Mouse (Mus musculus): ENCODE data around the gene Hmcn2. TPM values are rescaled to one million over a fixed set of nuclear protein-coding genes. Genes with fewer than 3 reads are reported as not detected.

Hmcn2 gene
- polyA plus RNA-seq, 1 experiment from 2014 or later: 0.73 TPM

- no peak for ATAC-seq (ENCODE audit: insufficient number of reproducible peaks, insufficient read depth, low FRiP score, low read depth)
- 85% methylated on average over 12 of the region's 12 CpGs for WGBS
- H3K9ac ChIP-seq (ENCODE audit: low read length): no peak overlapping the region
- H3K4me1 ChIP-seq (ENCODE audit: control insufficient read depth in 2 of 2, insufficient read depth in 2 of 2, low read length in 2 of 2): no peaks in the 10 kb centered on the region
- H3K27me3 ChIP-seq (ENCODE audit: control insufficient read depth, insufficient read depth, low read length): peaks cover 8% of the 10 kb centered on the region
- no peaks in the 10 kb centered on the region for H3K36me3 ChIP-seq (ENCODE audit: control insufficient read depth, insufficient read depth, low read length)
- no peak overlapping the region for H3K27ac ChIP-seq (replicated peaks in 1 of 2; ENCODE audit: control insufficient read depth in 1 of 2, insufficient read depth in 1 of 2, low read depth in 2 of 2, low read length in 2 of 2)
- no peak overlapping the region for H3K4me3 ChIP-seq (ENCODE audit: control insufficient read depth in 1 of 2, insufficient read depth in 1 of 2, low read depth in 1 of 2, low read length in 2 of 2)
- no peaks in the 10 kb centered on the region for H3K9me3 ChIP-seq (ENCODE audit: control insufficient read depth, low read length)
- no peak overlapping the region for H3K4me2 ChIP-seq (ENCODE audit: low read length)
These were observed 163.3 kb downstream of the Hmcn2 start for GRCm38 (mm10) chr2:31477234-31478161.

- ATAC-seq (ENCODE audit: insufficient number of reproducible peaks, insufficient read depth, low FRiP score, low read depth): peak; percentile 51; the same call in 1 of the 2 replicates
These were observed 168.8 kb downstream of the Hmcn2 start for GRCm38 (mm10) chr2:31482914-31483575.

GRCm38 (mm10) chr2:31484187-31484586 lies 170.0 kb downstream of the Hmcn2 start:
- 33% methylated on average over 5 of the region's 5 CpGs for WGBS
- H3K27me3 ChIP-seq (ENCODE audit: control insufficient read depth, insufficient read depth, low read length): peaks cover 11% of the 10 kb centered on the region
- ATAC-seq (ENCODE audit: insufficient number of reproducible peaks, insufficient read depth, low FRiP score, low read depth): no peak

More at GRCm38 (mm10) chr2:31482914-31483575, 168.8 kb downstream of the Hmcn2 start:
- Histone ChIP-seq H3K36me3 (ENCODE audit: control insufficient read depth, insufficient read depth, low read length) (no peaks in the 10 kb centered on the region), H3K9ac (ENCODE audit: low read length) (no peak overlapping the region), H3K27ac (replicated peaks in 1 of 2; ENCODE audit: control insufficient read depth in 1 of 2, insufficient read depth in 1 of 2, low read depth in 2 of 2, low read length in 2 of 2) (no peak overlapping the region), H3K4me3 (ENCODE audit: control insufficient read depth in 1 of 2, insufficient read depth in 1 of 2, low read depth in 1 of 2, low read length in 2 of 2) (no peak overlapping the region), H3K9me3 (ENCODE audit: control insufficient read depth, low read length) (no peaks in the 10 kb centered on the region), H3K27me3 (ENCODE audit: control insufficient read depth, insufficient read depth, low read length) (peaks cover 11% of the 10 kb centered on the region), H3K4me2 (ENCODE audit: low read length) (no peak overlapping the region), H3K4me1 (ENCODE audit: control insufficient read depth in 2 of 2, insufficient read depth in 2 of 2, low read length in 2 of 2) (no peaks in the 10 kb centered on the region)
- WGBS: 27% methylated on average over 8 of the region's 8 CpGs

GRCm38 (mm10) chr2:31489166-31489565 lies 175.0 kb downstream of the Hmcn2 start:
- Histone ChIP-seq H3K4me1 (ENCODE audit: control insufficient read depth in 2 of 2, insufficient read depth in 2 of 2, low read length in 2 of 2) (no peaks in the 10 kb centered on the region), H3K9me3 (ENCODE audit: control insufficient read depth, low read length) (no peaks in the 10 kb centered on the region), H3K36me3 (ENCODE audit: control insufficient read depth, insufficient read depth, low read length) (no peaks in the 10 kb centered on the region), H3K4me3 (ENCODE audit: control insufficient read depth in 1 of 2, insufficient read depth in 1 of 2, low read depth in 1 of 2, low read length in 2 of 2) (no peak overlapping the region), H3K27me3 (ENCODE audit: control insufficient read depth, insufficient read depth, low read length) (no peaks in the 10 kb centered on the region; the same call in 1 of the 2 replicates), H3K9ac (ENCODE audit: low read length) (no peak overlapping the region), H3K27ac (replicated peaks in 1 of 2; ENCODE audit: control insufficient read depth in 1 of 2, insufficient read depth in 1 of 2, low read depth in 2 of 2, low read length in 2 of 2) (no peak overlapping the region), H3K4me2 (ENCODE audit: low read length) (no peak overlapping the region)
- no peak for ATAC-seq (ENCODE audit: insufficient number of reproducible peaks, insufficient read depth, low FRiP score, low read depth)
- WGBS: 55% methylated on average over 12 of the region's 12 CpGs

More at GRCm38 (mm10) chr2:31484187-31484586, 170.0 kb downstream of the Hmcn2 start:
- H3K9me3 ChIP-seq (ENCODE audit: control insufficient read depth, low read length): no peaks in the 10 kb centered on the region
- H3K4me2 ChIP-seq (ENCODE audit: low read length): no peak overlapping the region
- H3K27ac ChIP-seq (replicated peaks in 1 of 2; ENCODE audit: control insufficient read depth in 1 of 2, insufficient read depth in 1 of 2, low read depth in 2 of 2, low read length in 2 of 2): no peak overlapping the region
- no peak overlapping the region for H3K4me3 ChIP-seq (ENCODE audit: control insufficient read depth in 1 of 2, insufficient read depth in 1 of 2, low read depth in 1 of 2, low read length in 2 of 2)
- no peaks in the 10 kb centered on the region for H3K36me3 ChIP-seq (ENCODE audit: control insufficient read depth, insufficient read depth, low read length)
- H3K9ac ChIP-seq (ENCODE audit: low read length): no peak overlapping the region
- no peaks in the 10 kb centered on the region for H3K4me1 ChIP-seq (ENCODE audit: control insufficient read depth in 2 of 2, insufficient read depth in 2 of 2, low read length in 2 of 2)

GRCm38 (mm10) chr2:31490556-31490955 lies 176.3 kb downstream of the Hmcn2 start:
- no peak overlapping the region for H3K9ac ChIP-seq (ENCODE audit: low read length)
- no peak overlapping the region for H3K27ac ChIP-seq (replicated peaks in 1 of 2; ENCODE audit: control insufficient read depth in 1 of 2, insufficient read depth in 1 of 2, low read depth in 2 of 2, low read length in 2 of 2)
- H3K9me3 ChIP-seq (ENCODE audit: control insufficient read depth, low read length): no peaks in the 10 kb centered on the region
- no peak for ATAC-seq (ENCODE audit: insufficient number of reproducible peaks, insufficient read depth, low FRiP score, low read depth)
- H3K4me2 ChIP-seq (ENCODE audit: low read length): no peak overlapping the region
- peaks cover 5% of the 10 kb centered on the region; the same call in 1 of the 2 replicates for H3K27me3 ChIP-seq (ENCODE audit: control insufficient read depth, insufficient read depth, low read length)
- H3K4me1 ChIP-seq (ENCODE audit: control insufficient read depth in 2 of 2, insufficient read depth in 2 of 2, low read length in 2 of 2): no peaks in the 10 kb centered on the region
- no peak overlapping the region for H3K4me3 ChIP-seq (ENCODE audit: control insufficient read depth in 1 of 2, insufficient read depth in 1 of 2, low read depth in 1 of 2, low read length in 2 of 2)
- WGBS: 72% methylated on average over 2 of the region's 2 CpGs
- H3K36me3 ChIP-seq (ENCODE audit: control insufficient read depth, insufficient read depth, low read length): no peaks in the 10 kb centered on the region

- WGBS: 97% methylated on average over 8 of the region's 8 CpGs
- no peaks in the 10 kb centered on the region for H3K36me3 ChIP-seq (ENCODE audit: control insufficient read depth, insufficient read depth, low read length)
- H3K4me1 ChIP-seq (ENCODE audit: control insufficient read depth in 2 of 2, insufficient read depth in 2 of 2, low read length in 2 of 2): no peaks in the 10 kb centered on the region
- H3K9ac ChIP-seq (ENCODE audit: low read length): no peak overlapping the region
- H3K27ac ChIP-seq (replicated peaks in 1 of 2; ENCODE audit: control insufficient read depth in 1 of 2, insufficient read depth in 1 of 2, low read depth in 2 of 2, low read length in 2 of 2): no peak overlapping the region
- no peaks in the 10 kb centered on the region for H3K9me3 ChIP-seq (ENCODE audit: control insufficient read depth, low read length)
- ATAC-seq (ENCODE audit: insufficient number of reproducible peaks, insufficient read depth, low FRiP score, low read depth): no peak
- H3K4me2 ChIP-seq (ENCODE audit: low read length): no peak overlapping the region
- H3K4me3 ChIP-seq (ENCODE audit: control insufficient read depth in 1 of 2, insufficient read depth in 1 of 2, low read depth in 1 of 2, low read length in 2 of 2): no peak overlapping the region
- H3K27me3 ChIP-seq (ENCODE audit: control insufficient read depth, insufficient read depth, low read length): peaks cover 5% of the 10 kb centered on the region; the same call in 1 of the 2 replicates
These were observed 178.1 kb downstream of the Hmcn2 start for GRCm38 (mm10) chr2:31492308-31492707.

GRCm38 (mm10) chr2:31493243-31493642 lies 179.0 kb downstream of the Hmcn2 start:
- Histone ChIP-seq H3K36me3 (ENCODE audit: control insufficient read depth, insufficient read depth, low read length) (no peaks in the 10 kb centered on the region), H3K4me1 (ENCODE audit: control insufficient read depth in 2 of 2, insufficient read depth in 2 of 2, low read length in 2 of 2) (no peaks in the 10 kb centered on the region), H3K4me2 (ENCODE audit: low read length) (no peak overlapping the region), H3K9me3 (ENCODE audit: control insufficient read depth, low read length) (no peaks in the 10 kb centered on the region), H3K4me3 (ENCODE audit: control insufficient read depth in 1 of 2, insufficient read depth in 1 of 2, low read depth in 1 of 2, low read length in 2 of 2) (no peak overlapping the region), H3K27ac (replicated peaks in 1 of 2; ENCODE audit: control insufficient read depth in 1 of 2, insufficient read depth in 1 of 2, low read depth in 2 of 2, low read length in 2 of 2) (no peak overlapping the region), H3K27me3 (ENCODE audit: control insufficient read depth, insufficient read depth, low read length) (peaks cover 6% of the 10 kb centered on the region; the same call in 1 of the 2 replicates), H3K9ac (ENCODE audit: low read length) (no peak overlapping the region)
- 78% methylated on average over 11 of the region's 11 CpGs for WGBS
- ATAC-seq (ENCODE audit: insufficient number of reproducible peaks, insufficient read depth, low FRiP score, low read depth): no peak

Measured in heart, embryonic 14.5 days (tissue).